Mouse (Mus musculus) CH12.LX (cell line): ENCODE measurements around the gene Spata13. TPM values are rescaled to one million over a fixed set of nuclear protein-coding genes. Genes with fewer than 3 reads are reported as not detected.

Source experiments
- DNase-seq: peaks from one replicate; pipeline ENCODE4 v3.0.0-alpha.2; 2013; ENCODE audit errors: extremely low read depth
- H3K27ac ChIP-seq: 2 replicates; pipeline ENCODE4 v1.5.1; 2012; ENCODE audit warnings: low read depth, mild to moderate bottlenecking, control low read depth, moderate library complexity; ENCODE audit not compliant: insufficient read depth
- H3K27me3 ChIP-seq: replicated peaks from 2 replicates; pipeline ENCODE3; 2012; ENCODE audit warnings: inconsistent platforms
- H3K36me3 ChIP-seq, 2 experiments: replicated peaks in 1 of 2; 2 replicates each; pipeline versions ENCODE3 to v1.6.1; 2012; ENCODE audit warnings: inconsistent platforms in 1 of 2, low read length in 1 of 2, mild to moderate bottlenecking in 1 of 2, mixed read lengths in 1 of 2, moderate library complexity in 1 of 2; ENCODE audit not compliant: control insufficient read depth in 1 of 2, insufficient read depth in 1 of 2
- H3K4me1 ChIP-seq, 2 experiments: 2 replicates each; pipeline ENCODE4 v1.6.1; 2012; ENCODE audit warnings: inconsistent platforms in 1 of 2, moderate library complexity in 1 of 2; ENCODE audit not compliant: insufficient read depth in 2 of 2, control insufficient read depth in 1 of 2
- H3K4me2 ChIP-seq: 2 replicates; pipeline ENCODE4 v1.6.1; 2012; ENCODE audit warnings: low read depth, mild to moderate bottlenecking, control low read depth; ENCODE audit not compliant: poor library complexity, insufficient read depth, severe bottlenecking
- H3K4me3 ChIP-seq, 3 experiments: fragments of 150-350 bp in 1 of 3; sonication (generic) in 1 of 3; replicated peaks in 1 of 3; 2 replicates each; pipeline versions ENCODE3 to v1.5.1; 2011 to 2012; ENCODE audit warnings: low read depth in 2 of 3, low read length in 2 of 3, mild to moderate bottlenecking in 2 of 3, moderate library complexity in 2 of 3, control low read depth in 1 of 3, improper control_type of control experiment in 1 of 3, inconsistent platforms in 1 of 3, mixed read lengths in 1 of 3; ENCODE audit not compliant: poor library complexity in 1 of 3
- H3K79me2 ChIP-seq: replicated peaks from 2 replicates; pipeline ENCODE4 v1.6.1; 2012; ENCODE audit warnings: mild to moderate bottlenecking, moderate library complexity; ENCODE audit not compliant: control insufficient read depth, poor library complexity, insufficient read depth, severe bottlenecking; ENCODE audit errors: extremely low read depth
- H3K9ac ChIP-seq: 2 replicates; pipeline ENCODE4 v1.6.1; 2012; ENCODE audit warnings: low read depth, mild to moderate bottlenecking, control low read depth, moderate library complexity; ENCODE audit not compliant: insufficient read depth
- H3K9me3 ChIP-seq: replicated peaks from 2 replicates; pipeline ENCODE3; 2012; ENCODE audit warnings: low read length, inconsistent platforms, mixed read lengths
- BHLHE40 ChIP-seq: IDR thresholded peaks from 2 replicates; pipeline ENCODE4 v1.6.1; 2011; ENCODE audit warnings: mild to moderate bottlenecking, low read depth, low read length, improper control_type of control experiment
- CHD1 ChIP-seq: IDR thresholded peaks from 2 replicates; pipeline ENCODE4 v1.6.1; 2012; ENCODE audit warnings: low read depth, low read length, improper control_type of control experiment, inconsistent platforms
- CHD2 ChIP-seq: IDR thresholded peaks from 2 replicates; pipeline ENCODE4 v1.6.1; 2011; ENCODE audit warnings: low read length, improper control_type of control experiment
- CTCF ChIP-seq, 2 experiments: IDR thresholded peaks in 1 of 2; conservative IDR thresholded peaks in 1 of 2; 2 replicates each; pipeline ENCODE4 v1.5.1; 2011 to 2012; ENCODE audit warnings: low read depth in 2 of 2, low read length in 2 of 2, improper control_type of control experiment in 1 of 2, inconsistent platforms in 1 of 2, mild to moderate bottlenecking in 1 of 2, moderate library complexity in 1 of 2
- E2F4 ChIP-seq: IDR thresholded peaks from 2 replicates; pipeline ENCODE4 v1.6.1; 2011; ENCODE audit warnings: low read depth, low read length, improper control_type of control experiment; ENCODE audit not compliant: insufficient replicate concordance
- ELF1 ChIP-seq: IDR thresholded peaks from 2 replicates; pipeline ENCODE4 v1.6.1; 2014; ENCODE audit warnings: low read depth, mild to moderate bottlenecking, inconsistent platforms, low read length, improper control_type of control experiment
- ETS1 ChIP-seq: conservative IDR thresholded peaks from 2 replicates; pipeline ENCODE4 v1.6.1; 2012; ENCODE audit warnings: low read depth, mild to moderate bottlenecking, inconsistent platforms, low read length, improper control_type of control experiment, moderate library complexity
- GABPA ChIP-seq: IDR thresholded peaks from 2 replicates; pipeline ENCODE4 v1.6.1; 2012; ENCODE audit warnings: low read depth, low read length, improper control_type of control experiment, inconsistent platforms; ENCODE audit not compliant: insufficient replicate concordance
- KAT2A ChIP-seq: IDR thresholded peaks from 2 replicates; pipeline ENCODE4 v1.6.1; 2012; ENCODE audit warnings: low read length, improper control_type of control experiment, inconsistent platforms; ENCODE audit not compliant: insufficient replicate concordance
- MAFK ChIP-seq: IDR thresholded peaks from 2 replicates; pipeline ENCODE4 v1.6.1; 2011; ENCODE audit warnings: low read length, improper control_type of control experiment; ENCODE audit not compliant: insufficient replicate concordance
- MAX ChIP-seq: IDR thresholded peaks from 2 replicates; pipeline ENCODE4 v1.6.1; 2011; ENCODE audit warnings: low read length, improper control_type of control experiment
- MEF2A ChIP-seq: IDR thresholded peaks from 2 replicates; pipeline ENCODE4 v1.6.1; 2014; ENCODE audit warnings: low read depth, mild to moderate bottlenecking, inconsistent platforms, low read length, improper control_type of control experiment, borderline replicate concordance
- MYC ChIP-seq: IDR thresholded peaks from 2 replicates; pipeline ENCODE4 v1.6.1; 2011; ENCODE audit warnings: low read depth, mild to moderate bottlenecking, improper control_type of control experiment, low read length
- NELFE ChIP-seq: IDR thresholded peaks from 2 replicates; pipeline ENCODE4 v1.6.1; 2011; ENCODE audit warnings: low read depth, low read length, improper control_type of control experiment
- NRF1 ChIP-seq: IDR thresholded peaks from 2 replicates; pipeline ENCODE4 v1.6.1; 2014; ENCODE audit warnings: low read depth, mild to moderate bottlenecking, inconsistent platforms, low read length, improper control_type of control experiment, moderate library complexity
- PAX5 ChIP-seq: IDR thresholded peaks from 2 replicates; pipeline ENCODE4 v1.6.1; 2012; ENCODE audit warnings: low read length, inconsistent platforms, mixed read lengths
- POLR2A ChIP-seq: IDR thresholded peaks from 2 replicates; pipeline ENCODE4 v1.6.1; 2011; ENCODE audit warnings: low read depth, mild to moderate bottlenecking, improper control_type of control experiment, low read length
- RAD21 ChIP-seq: IDR thresholded peaks from 2 replicates; pipeline ENCODE4 v1.6.1; 2011; ENCODE audit warnings: low read depth, mild to moderate bottlenecking, low read length, improper control_type of control experiment, moderate library complexity
- SMC3 ChIP-seq: IDR thresholded peaks from 2 replicates; pipeline ENCODE4 v1.6.1; 2011; ENCODE audit warnings: low read depth, low read length, improper control_type of control experiment
- TBP ChIP-seq: conservative IDR thresholded peaks from 2 replicates; pipeline ENCODE4 v1.6.1; 2011; ENCODE audit warnings: low read depth, low read length, improper control_type of control experiment
- TCF12 ChIP-seq: IDR thresholded peaks from 2 replicates; pipeline ENCODE4 v1.6.1; 2014; ENCODE audit warnings: low read depth, mild to moderate bottlenecking, inconsistent platforms, low read length, improper control_type of control experiment
- USF1 ChIP-seq: IDR thresholded peaks from 2 replicates; pipeline ENCODE4 v1.6.1; 2014; ENCODE audit warnings: low read depth, mild to moderate bottlenecking, inconsistent platforms, low read length, improper control_type of control experiment
- USF2 ChIP-seq: conservative IDR thresholded peaks from 2 replicates; pipeline ENCODE4 v1.6.1; 2011; ENCODE audit warnings: low read depth, low read length, improper control_type of control experiment
- ZC3H11A ChIP-seq: IDR thresholded peaks from 2 replicates; pipeline ENCODE4 v1.6.1; 2012; ENCODE audit warnings: low read depth, mild to moderate bottlenecking, inconsistent platforms, low read length, improper control_type of control experiment
- ZNF384 ChIP-seq: IDR thresholded peaks from 2 replicates; pipeline ENCODE4 v1.6.1; 2012; ENCODE audit warnings: low read depth, low read length, improper control_type of control experiment, inconsistent platforms
- dilution Hi-C: fragments of 300-500 bp; cut with MboI; formaldehyde crosslinking; loops from 2 replicates; pipeline ENCODE4 v1.14.3; 2020; ENCODE audit warnings: low sequenced_read_pairs; ENCODE audit not compliant: extremely low pct_unique_long_range_greater_than_20kb, extremely low pct_ligation_motif_present
- in situ Hi-C: fragments of 300-500 bp; cut with MboI; formaldehyde crosslinking; loops from 3 replicates; pipeline ENCODE4 v1.14.3; 2019; ENCODE audit warnings: low sequenced_read_pairs, low pct_ligation_motif_present, low pct_unique_long_range_greater_than_20kb, mixed read lengths
- polyA plus RNA-seq: library from polyadenylated mRNA; unstranded; fragments of >175 nt; gene quantifications from 2 replicates; pipeline ENCODE4 v1.2.1, GENCODE M21; 2012; ENCODE audit warnings: low read depth; ENCODE audit not compliant: insufficient read length
- total RNA-seq, 2 experiments: library from RNA; depleted of rRNA; stranded (reverse); fragments of 300-350 nt in 1 of 2; fragments of >200 nt in 1 of 2; gene quantifications; 2 replicates each; pipeline ENCODE4 v1.2.3; 2012 to 2014

The Spata13 gene
- total and polyA plus RNA-seq, 3 experiments, result 11.6 to 15.9 (median 13.6) TPM

- DNase-seq, result no peak
- dilution Hi-C loops (no loop called here), in situ Hi-C loops (no loop called here)
- peaks cover 82 to 88% of the 10 kb centered on the region in 2 experiments for H3K36me3 ChIP-seq
- H3K4me2 ChIP-seq, result no peak overlapping the region
- no peaks in the 10 kb centered on the region for H3K4me1 ChIP-seq
- H3K4me3 ChIP-seq, result no peak overlapping the region
- no peak overlapping the region for H3K27ac ChIP-seq
- TF ChIP-seq GABPA (no peak), TCF12 (no peak), MYC (no peak), SMC3 (no peak), PAX5 (no peak), ZC3H11A (no peak), ETS1 (no peak), POLR2A (no peak), CTCF (conservative IDR thresholded peaks at IDR 0.05 in 1 of 2, IDR thresholded peaks at IDR 0.05 in 1 of 2; ENCODE audit: low read depth in 2 of 2, low read length in 2 of 2) (no peak), E2F4 (no peak), RAD21 (no peak)
- H3K27me3 ChIP-seq, result no peaks in the 10 kb centered on the region
- H3K9ac ChIP-seq, result no peak overlapping the region
- H3K9me3 ChIP-seq, result no peaks in the 10 kb centered on the region
- no peaks in the 10 kb centered on the region for H3K79me2 ChIP-seq
Measured at GRCm38 (mm10) chr14:60752892-60753800, 119.3 kb downstream of the Spata13 start.

DNA sequence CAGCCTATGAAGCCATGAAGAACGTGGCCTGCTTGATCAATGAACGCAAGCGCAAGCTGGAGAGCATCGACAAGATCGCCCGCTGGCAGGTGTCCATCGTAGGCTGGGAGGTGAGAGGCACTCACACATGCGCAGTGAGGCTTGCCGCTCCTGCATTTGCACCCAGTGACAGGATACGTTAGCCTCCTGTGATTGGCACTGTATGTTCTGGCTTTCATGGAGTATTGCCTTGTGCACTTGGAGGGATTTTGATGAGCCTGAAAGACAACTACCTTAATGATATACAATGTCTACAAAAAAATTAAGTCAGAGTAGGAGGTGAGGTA is 120.0 kb downstream of the Spata13 start:
- no peaks in the 10 kb centered on the region for H3K79me2 ChIP-seq
- no peak for DNase-seq
- dilution Hi-C loops (no loop called here), in situ Hi-C loops (no loop called here)
- no peak overlapping the region for H3K27ac ChIP-seq
- no peaks in the 10 kb centered on the region for H3K4me1 ChIP-seq
- no peaks in the 10 kb centered on the region for H3K27me3 ChIP-seq
- no peak overlapping the region for H3K4me2 ChIP-seq
- no peak overlapping the region for H3K4me3 ChIP-seq
- no peak overlapping the region for H3K9ac ChIP-seq
- H3K9me3 ChIP-seq, result no peaks in the 10 kb centered on the region
- TF ChIP-seq BHLHE40 (no peak), KAT2A (no peak), CTCF (conservative IDR thresholded peaks at IDR 0.05 in 1 of 2, IDR thresholded peaks at IDR 0.05 in 1 of 2; ENCODE audit: low read depth in 2 of 2, low read length in 2 of 2) (no peak), PAX5 (no peak), NRF1 (no peak), ETS1 (no peak), ZC3H11A (no peak), ZNF384 (no peak), TBP (no peak), MAFK (no peak), USF1 (no peak), MEF2A (no peak), USF2 (no peak), CHD2 (no peak), NELFE (no peak), CHD1 (no peak), ELF1 (no peak), MYC (no peak), MAX (no peak), RAD21 (no peak)
- TF ChIP-seq, all 38 proteins: peak for 0
- H3K36me3 ChIP-seq, result peaks cover 85 to 91% of the 10 kb centered on the region in 2 experiments
